Mouse (Mus musculus): Measurements from ENCODE around the gene Rdh16. TPM values are rescaled to one million over a fixed set of nuclear protein-coding genes. Genes with fewer than 3 reads are reported as not detected.
"Not testable (repeated sequence)": the region's sequence is repeated elsewhere in the genome, so short reads cannot be mapped to it uniquely, and the experiment has no call there.

The Rdh16 gene
- polyA plus RNA-seq (2014; fragmentation: Nextera tagmentation; extraction: Ambion mirVana) = not detected in 2 replicates

DNA sequence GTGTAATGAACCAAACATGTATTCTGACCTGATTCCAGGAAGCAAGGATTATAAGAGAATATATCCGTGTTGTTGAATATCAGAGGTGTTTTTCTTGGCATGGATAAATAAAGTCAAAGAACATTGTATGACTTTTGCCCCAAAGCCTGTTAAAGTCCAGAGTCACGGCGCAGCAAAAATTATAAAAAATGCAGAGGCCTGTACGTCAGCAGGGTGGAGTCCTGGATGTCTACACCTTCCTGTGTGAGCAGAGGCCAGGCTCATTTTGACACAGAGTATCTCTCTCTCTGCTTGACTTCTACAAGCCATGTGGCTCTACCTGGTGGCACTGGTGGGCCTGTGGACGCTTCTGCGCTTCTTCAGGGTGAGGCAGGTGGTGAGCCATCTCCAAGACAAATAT is at the start of gene Rdh16:
Gene Rdh16 (plus strand): TSS at position 262 of the 400 bp plus-strand sequence.
- Histone ChIP-seq H3K36me3 (replicated peaks; ENCODE audit: control insufficient read depth, insufficient read depth, low read depth, low read length) (no peaks in the 10 kb centered on the region), H3K27ac (replicated peaks; ENCODE audit: low read depth, low read length) (no peak within 1 kb of the TSS), H3K9me3 (replicated peaks; ENCODE audit: control insufficient read depth, low read length) (no peaks in the 10 kb centered on the region), H3K4me2 (ENCODE audit: low read depth, low read length) (no peak within 1 kb of the TSS), H3K27me3 (ENCODE audit: control insufficient read depth, insufficient read depth, low read length) (no peaks in the 10 kb centered on the region), H3K4me3 (ENCODE audit: low read depth, low read length) (no peak within 1 kb of the TSS), H3K9ac (replicated peaks; ENCODE audit: low read length) (no peak within 1 kb of the TSS), H3K4me1 (ENCODE audit: control insufficient read depth, insufficient read depth, low read length) (no peaks in the 10 kb centered on the region)
- ATAC-seq (replicated peaks; ENCODE audit: insufficient number of reproducible peaks, low FRiP score, low TSS enrichment, low read depth) = no peak
- DNase-seq (ENCODE audit: low spot score) = no peak
- WGBS = 90% methylated on average over 6 of the region's 6 CpGs

DNA sequence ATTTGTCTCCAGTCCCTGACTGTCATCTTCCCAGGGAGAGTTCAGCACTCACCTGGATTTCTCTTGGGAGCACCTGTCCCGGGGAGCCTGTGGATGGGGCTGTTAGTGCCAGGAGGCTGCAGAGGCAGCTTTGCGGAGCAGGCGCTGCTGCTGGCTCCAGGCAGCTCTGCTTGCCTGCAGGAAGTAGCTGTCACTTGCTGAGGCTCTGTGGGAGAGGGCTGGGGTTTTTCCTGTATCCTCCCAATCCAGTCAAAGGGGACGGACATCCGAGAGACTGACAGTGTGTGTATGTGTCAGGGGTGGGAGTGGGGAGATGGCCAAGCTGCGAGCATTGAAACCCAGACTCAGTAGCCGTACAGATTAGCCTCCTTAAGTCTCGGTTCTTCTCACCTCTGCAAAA is 49.4 kb upstream of the Rdh16 start, which contains the start of gene Gpr182:
Gene Gpr182 (minus strand): TSS at position 185 of the 400 bp plus-strand sequence.
- no peaks in the 10 kb centered on the region for H3K9me3 ChIP-seq (replicated peaks; ENCODE audit: control insufficient read depth, low read length)
- H3K36me3 ChIP-seq (replicated peaks; ENCODE audit: control insufficient read depth, insufficient read depth, low read depth, low read length) = 0 out of 2 replicates have a peak, but pooled peaks cover 2% of the 10 kb centered on the region
- H3K27me3 ChIP-seq (ENCODE audit: control insufficient read depth, insufficient read depth, low read length) = no peaks in the 10 kb centered on the region
- ATAC-seq (replicated peaks; ENCODE audit: insufficient number of reproducible peaks, low FRiP score, low TSS enrichment, low read depth) (no peak), DNase-seq (ENCODE audit: low spot score) (no peak)
- no peak within 1 kb of the TSS for H3K9ac ChIP-seq (replicated peaks; ENCODE audit: low read length)
- no peak within 1 kb of the TSS for H3K4me2 ChIP-seq (ENCODE audit: low read depth, low read length)
- no peak within 1 kb of the TSS for H3K4me3 ChIP-seq (ENCODE audit: low read depth, low read length)
- H3K4me1 ChIP-seq (ENCODE audit: control insufficient read depth, insufficient read depth, low read length) = no peaks in the 10 kb centered on the region
- no peak within 1 kb of the TSS for H3K27ac ChIP-seq (replicated peaks; ENCODE audit: low read depth, low read length)
- 41% methylated on average over 8 of the region's 8 CpGs for WGBS

DNA sequence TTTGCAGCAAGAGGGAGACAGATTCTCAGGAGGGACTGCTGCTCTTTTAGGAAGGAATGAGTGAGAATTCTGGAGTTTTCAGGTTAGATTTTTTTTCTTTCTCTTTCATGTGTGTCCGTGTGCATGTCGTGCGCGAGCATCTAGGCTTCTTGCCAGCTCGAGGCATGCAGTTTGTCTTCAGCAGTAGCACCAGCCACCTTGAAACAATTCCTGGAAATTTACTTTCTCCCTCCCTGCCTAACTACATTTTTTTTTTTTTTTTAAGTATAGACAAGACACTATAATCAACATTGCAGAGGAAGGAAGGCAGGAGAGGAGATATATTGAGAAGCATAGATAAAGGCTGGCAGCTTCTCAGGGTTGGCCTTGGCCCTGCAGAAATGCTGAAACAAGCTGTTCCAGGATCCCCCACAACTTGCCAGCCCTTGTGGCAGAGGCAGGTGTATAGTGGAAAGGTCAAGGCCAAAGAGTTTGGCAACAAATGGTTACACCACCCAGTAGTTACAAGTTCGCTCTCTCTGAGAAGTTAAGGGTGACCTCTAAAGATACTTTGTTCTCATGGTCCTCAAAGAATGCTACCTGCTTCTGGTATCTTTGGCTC is 46.3 kb upstream of the Rdh16 start:
- DNase-seq (ENCODE audit: low spot score) (no peak), ATAC-seq (replicated peaks; ENCODE audit: insufficient number of reproducible peaks, low FRiP score, low TSS enrichment, low read depth) (no peak)
- H3K4me2 ChIP-seq (ENCODE audit: low read depth, low read length) = no peak overlapping the region
- H3K9me3 ChIP-seq (replicated peaks; ENCODE audit: control insufficient read depth, low read length) = no peaks in the 10 kb centered on the region
- no peak overlapping the region for H3K9ac ChIP-seq (replicated peaks; ENCODE audit: low read length)
- no peaks in the 10 kb centered on the region for H3K4me1 ChIP-seq (ENCODE audit: control insufficient read depth, insufficient read depth, low read length)
- no peak overlapping the region for H3K27ac ChIP-seq (replicated peaks; ENCODE audit: low read depth, low read length)
- H3K36me3 ChIP-seq (replicated peaks; ENCODE audit: control insufficient read depth, insufficient read depth, low read depth, low read length) = no peaks in the 10 kb centered on the region
- 87% methylated on average over 6 of the region's 6 CpGs for WGBS
- no peaks in the 10 kb centered on the region for H3K27me3 ChIP-seq (ENCODE audit: control insufficient read depth, insufficient read depth, low read length)
- no peak overlapping the region for H3K4me3 ChIP-seq (ENCODE audit: low read depth, low read length)

DNA sequence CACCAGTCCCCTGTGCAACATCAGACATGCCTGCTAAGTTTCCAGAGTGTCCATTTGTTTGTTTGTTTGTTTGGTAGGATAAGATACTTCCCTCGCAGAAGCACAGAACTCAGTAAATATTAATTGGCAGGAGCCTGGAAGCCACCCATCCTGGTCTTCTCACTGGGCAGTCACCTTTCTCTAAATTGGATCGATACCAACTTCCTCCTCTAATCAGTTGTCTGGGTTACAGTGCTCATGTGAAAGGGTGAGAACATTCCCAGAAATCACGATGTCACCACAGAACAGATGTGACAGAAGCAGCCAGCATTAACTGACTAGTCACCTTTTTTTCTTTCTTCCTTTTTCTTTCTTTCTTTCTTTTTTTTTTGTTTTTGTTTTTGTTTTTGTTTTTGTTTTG is 45.7 kb upstream of the Rdh16 start:
- Histone ChIP-seq H3K27me3 (ENCODE audit: control insufficient read depth, insufficient read depth, low read length) (no peaks in the 10 kb centered on the region), H3K9me3 (replicated peaks; ENCODE audit: control insufficient read depth, low read length) (no peaks in the 10 kb centered on the region), H3K36me3 (replicated peaks; ENCODE audit: control insufficient read depth, insufficient read depth, low read depth, low read length) (no peaks in the 10 kb centered on the region), H3K4me3 (ENCODE audit: low read depth, low read length) (no peak overlapping the region), H3K9ac (replicated peaks; ENCODE audit: low read length) (no peak overlapping the region), H3K4me1 (ENCODE audit: control insufficient read depth, insufficient read depth, low read length) (no peaks in the 10 kb centered on the region), H3K27ac (replicated peaks; ENCODE audit: low read depth, low read length) (no peak overlapping the region), H3K4me2 (ENCODE audit: low read depth, low read length) (no peak overlapping the region)
- ATAC-seq (replicated peaks; ENCODE audit: insufficient number of reproducible peaks, low FRiP score, low TSS enrichment, low read depth) (no peak), DNase-seq (ENCODE audit: low spot score) (no peak)
- 81% methylated on average over 3 of the region's 3 CpGs for WGBS

DNA sequence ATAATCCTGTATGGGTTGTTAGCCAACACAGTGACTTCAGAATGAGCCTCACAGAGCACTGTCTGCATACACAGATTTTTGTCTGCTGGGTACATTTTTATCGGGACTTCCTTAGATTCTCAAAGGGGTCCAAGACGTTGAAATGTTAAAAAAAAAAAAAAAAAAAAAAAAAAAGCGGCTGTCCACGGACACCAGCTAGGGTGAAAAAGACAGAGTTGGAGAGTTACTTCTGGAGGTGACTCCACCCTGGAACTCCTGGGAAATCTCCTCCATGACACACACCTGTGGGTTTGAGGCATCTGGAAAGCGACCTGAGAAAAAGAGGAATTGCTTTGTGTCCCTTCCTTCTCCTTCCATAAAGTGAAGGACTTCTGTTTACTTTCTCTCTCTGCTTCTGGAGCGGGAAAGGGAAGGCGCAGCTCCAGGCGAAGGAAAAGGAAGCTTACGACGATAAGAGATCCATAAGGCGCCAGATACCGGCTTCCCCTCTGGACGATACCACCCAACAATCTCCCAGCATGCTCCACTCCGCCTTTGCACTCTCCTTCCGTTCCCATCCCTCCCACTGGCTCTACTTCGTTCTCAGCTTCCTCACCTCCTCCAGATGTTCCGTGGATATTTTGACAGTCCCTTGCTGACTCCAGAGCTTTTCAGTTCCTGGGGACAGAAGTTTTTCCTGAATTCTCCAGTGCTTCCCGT is 45.0 kb upstream of the Rdh16 start:
- DNase-seq (ENCODE audit: low spot score) (no peak), ATAC-seq (replicated peaks; ENCODE audit: insufficient number of reproducible peaks, low FRiP score, low TSS enrichment, low read depth) (no peak)
- Histone ChIP-seq H3K9me3 (replicated peaks; ENCODE audit: control insufficient read depth, low read length) (no peaks in the 10 kb centered on the region), H3K9ac (replicated peaks; ENCODE audit: low read length) (no peak overlapping the region), H3K27ac (replicated peaks; ENCODE audit: low read depth, low read length) (no peak overlapping the region), H3K36me3 (replicated peaks; ENCODE audit: control insufficient read depth, insufficient read depth, low read depth, low read length) (no peaks in the 10 kb centered on the region), H3K4me1 (ENCODE audit: control insufficient read depth, insufficient read depth, low read length) (no peaks in the 10 kb centered on the region), H3K4me3 (ENCODE audit: low read depth, low read length) (no peak overlapping the region), H3K4me2 (ENCODE audit: low read depth, low read length) (peak overlapping the region; percentile 11), H3K27me3 (ENCODE audit: control insufficient read depth, insufficient read depth, low read length) (no peaks in the 10 kb centered on the region)
- 51% methylated on average over 18 of the region's 18 CpGs for WGBS

DNA sequence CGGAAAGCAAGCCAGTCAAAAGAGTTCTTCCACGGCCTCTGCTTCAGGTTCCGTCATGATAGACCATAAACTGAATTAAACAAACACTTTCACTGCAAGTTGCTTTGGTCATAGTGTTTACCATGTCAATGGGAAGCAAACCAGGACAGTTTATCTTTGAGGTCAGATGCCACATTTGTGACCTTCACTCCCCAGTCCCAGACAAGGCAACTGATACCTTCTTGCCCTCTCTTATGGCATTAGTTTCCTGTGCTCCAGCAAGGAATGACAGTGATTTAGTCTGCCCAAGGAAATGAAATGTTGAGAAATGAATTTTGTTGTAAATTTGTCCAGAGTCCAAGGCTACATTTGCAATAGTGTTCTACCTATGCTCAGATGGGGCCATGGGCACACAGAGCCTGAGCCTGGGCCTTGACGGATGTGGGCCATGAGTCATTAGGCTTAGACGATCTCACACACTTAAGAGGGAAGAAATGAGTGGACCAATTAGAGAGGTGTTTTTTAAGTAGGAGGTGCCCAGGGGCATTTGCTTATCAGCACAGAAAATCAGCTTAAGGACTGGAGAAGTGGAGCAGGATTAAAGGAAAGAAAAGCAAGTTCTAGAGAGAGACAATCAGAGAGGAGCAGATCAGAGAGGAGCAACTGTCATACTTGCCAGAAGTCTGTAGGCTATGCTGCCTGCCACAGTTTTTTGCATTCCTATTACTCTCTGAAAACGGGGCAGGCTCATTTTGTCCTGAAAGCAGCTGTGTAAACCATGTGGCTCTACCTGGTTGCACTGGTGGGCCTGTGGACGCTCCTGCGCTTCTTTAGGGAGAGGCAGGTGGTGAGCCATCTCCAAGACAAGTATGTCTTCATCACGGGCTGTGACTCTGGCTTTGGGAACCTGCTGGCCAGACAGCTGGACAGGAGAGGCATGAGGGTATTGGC is 41.5 kb upstream of the Rdh16 start, which contains the start of the genes Rdh1 and Rdh16f1:
Gene Rdh1 (plus strand): TSS at position 541 of the 930 bp plus-strand sequence.
Gene Rdh16f1 (plus strand): TSS at position 607 of the 930 bp plus-strand sequence.
- ATAC-seq (replicated peaks; ENCODE audit: insufficient number of reproducible peaks, low FRiP score, low TSS enrichment, low read depth) (no peak), DNase-seq (ENCODE audit: low spot score) (no peak)
- H3K9ac ChIP-seq (replicated peaks; ENCODE audit: low read length) = no peak within 1 kb of the TSS
- H3K27me3 ChIP-seq (ENCODE audit: control insufficient read depth, insufficient read depth, low read length) = no peaks in the 10 kb centered on the region
- no peak within 1 kb of the TSS for H3K4me2 ChIP-seq (ENCODE audit: low read depth, low read length)
- WGBS = 77% methylated on average over 9 of the region's 9 CpGs
- H3K9me3 ChIP-seq (replicated peaks; ENCODE audit: control insufficient read depth, low read length) = no peaks in the 10 kb centered on the region
- no peaks in the 10 kb centered on the region for H3K4me1 ChIP-seq (ENCODE audit: control insufficient read depth, insufficient read depth, low read length)
- no peak within 1 kb of the TSS for H3K4me3 ChIP-seq (ENCODE audit: low read depth, low read length)
- no peaks in the 10 kb centered on the region for H3K36me3 ChIP-seq (replicated peaks; ENCODE audit: control insufficient read depth, insufficient read depth, low read depth, low read length)
- H3K27ac ChIP-seq (replicated peaks; ENCODE audit: low read depth, low read length) = no peak within 1 kb of the TSS

DNA sequence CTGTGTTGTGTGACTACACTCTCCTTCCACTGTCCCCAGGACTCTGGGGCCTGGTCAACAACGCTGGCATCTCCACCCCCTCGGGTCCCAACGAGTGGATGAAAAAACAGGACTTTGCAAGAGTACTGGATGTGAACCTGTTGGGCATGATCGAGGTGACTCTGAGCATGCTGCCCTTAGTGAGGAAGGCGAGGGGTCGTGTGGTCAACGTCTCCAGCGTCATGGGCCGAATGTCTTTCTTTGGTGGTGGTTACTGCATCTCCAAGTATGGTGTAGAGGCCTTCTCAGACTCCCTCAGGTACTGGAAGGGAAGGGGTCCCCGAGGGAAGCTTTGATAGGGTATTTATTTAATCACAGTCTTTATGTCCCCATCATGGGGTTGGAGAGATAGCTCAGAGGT is 38.0 kb upstream of the Rdh16 start:
- DNase-seq (ENCODE audit: low spot score); H3K9ac ChIP-seq (replicated peaks; ENCODE audit: low read length); H3K27ac ChIP-seq (replicated peaks; ENCODE audit: low read depth, low read length); ATAC-seq (replicated peaks; ENCODE audit: insufficient number of reproducible peaks, low FRiP score, low TSS enrichment, low read depth); H3K4me1 ChIP-seq (ENCODE audit: control insufficient read depth, insufficient read depth, low read length); H3K27me3 ChIP-seq (ENCODE audit: control insufficient read depth, insufficient read depth, low read length); H3K4me2 ChIP-seq (ENCODE audit: low read depth, low read length); H3K4me3 ChIP-seq (ENCODE audit: low read depth, low read length); H3K9me3 ChIP-seq (replicated peaks; ENCODE audit: control insufficient read depth, low read length); H3K36me3 ChIP-seq (replicated peaks; ENCODE audit: control insufficient read depth, insufficient read depth, low read depth, low read length): not testable (repeated sequence)
- 83% methylated on average over 10 of the region's 10 CpGs for WGBS
